Mouse (Mus musculus) lung, postnatal 0 days (tissue): ENCODE results near the gene Nin.

ENCODE experiments used
- CTCF ChIP-seq: IDR thresholded peaks from 2 replicates; pipeline ENCODE4 v1.5.1; 2016; ENCODE audit warnings: antibody characterized with exemption, mild to moderate bottlenecking
- EP300 ChIP-seq: IDR thresholded peaks from 2 replicates; pipeline ENCODE4 v1.6.1; 2016; ENCODE audit warnings: antibody characterized with exemption, mild to moderate bottlenecking, control low read depth

GRCm38 (mm10) chr12:69976688-69977087, 136.8 kb downstream of the Nin start:
- TF ChIP-seq CTCF = no peak
- TF ChIP-seq EP300 = no peak
